Mouse (Mus musculus) A20 (cell line): ENCODE measurements at regions not wholly inside any gene's neighbourhood (a gene's known extent, or its start where the extent isn't known, plus 50 kb on each side); places are given as distances from the start of the nearest gene placed in this dataset.

Experiments
- DNase-seq: peaks from one replicate; pipeline ENCODE4 v3.0.0-alpha.2; 2011; ENCODE audit warnings: low read depth, low spot score

DNA sequence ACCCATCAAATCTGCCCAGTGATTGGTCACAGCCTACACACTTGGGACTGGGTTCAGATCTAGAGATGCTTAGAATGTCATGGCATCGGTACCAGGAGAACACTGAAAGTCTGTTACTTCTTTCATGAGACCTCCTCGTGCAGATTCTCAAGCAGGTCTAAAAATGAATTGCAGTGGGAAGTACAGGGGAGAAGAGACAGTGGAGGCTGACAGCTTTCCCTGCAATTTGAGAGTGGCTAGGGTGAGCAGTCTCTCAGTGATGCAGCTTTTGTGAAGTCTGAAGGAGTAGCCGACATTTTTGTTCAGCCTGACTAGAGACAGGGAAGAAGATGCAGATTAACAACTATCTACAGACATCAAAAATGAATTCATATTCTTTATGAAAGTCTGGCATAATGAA, 112.5 kb downstream of the Fam198b start:
- no peak for DNase-seq

DNA sequence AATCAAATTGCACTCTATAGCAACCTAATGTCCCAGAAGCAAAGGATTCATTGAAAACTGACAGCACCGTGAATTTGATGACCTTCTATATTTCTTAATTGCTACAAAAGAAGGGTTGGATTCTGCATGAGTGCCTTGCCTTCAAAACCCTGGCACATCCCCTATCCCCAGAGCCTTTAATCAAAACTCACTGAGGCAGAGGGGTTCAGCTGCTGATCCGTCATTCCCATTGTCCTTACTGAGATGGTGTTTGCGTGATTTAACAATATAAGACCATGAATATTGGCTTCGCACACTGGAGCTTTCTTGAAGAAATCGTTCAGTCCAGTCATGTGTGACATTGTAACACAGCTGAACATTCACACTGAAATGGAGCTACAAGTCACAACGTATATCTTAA, 118.0 kb downstream of the Fam198b start:
- no peak for DNase-seq

DNA sequence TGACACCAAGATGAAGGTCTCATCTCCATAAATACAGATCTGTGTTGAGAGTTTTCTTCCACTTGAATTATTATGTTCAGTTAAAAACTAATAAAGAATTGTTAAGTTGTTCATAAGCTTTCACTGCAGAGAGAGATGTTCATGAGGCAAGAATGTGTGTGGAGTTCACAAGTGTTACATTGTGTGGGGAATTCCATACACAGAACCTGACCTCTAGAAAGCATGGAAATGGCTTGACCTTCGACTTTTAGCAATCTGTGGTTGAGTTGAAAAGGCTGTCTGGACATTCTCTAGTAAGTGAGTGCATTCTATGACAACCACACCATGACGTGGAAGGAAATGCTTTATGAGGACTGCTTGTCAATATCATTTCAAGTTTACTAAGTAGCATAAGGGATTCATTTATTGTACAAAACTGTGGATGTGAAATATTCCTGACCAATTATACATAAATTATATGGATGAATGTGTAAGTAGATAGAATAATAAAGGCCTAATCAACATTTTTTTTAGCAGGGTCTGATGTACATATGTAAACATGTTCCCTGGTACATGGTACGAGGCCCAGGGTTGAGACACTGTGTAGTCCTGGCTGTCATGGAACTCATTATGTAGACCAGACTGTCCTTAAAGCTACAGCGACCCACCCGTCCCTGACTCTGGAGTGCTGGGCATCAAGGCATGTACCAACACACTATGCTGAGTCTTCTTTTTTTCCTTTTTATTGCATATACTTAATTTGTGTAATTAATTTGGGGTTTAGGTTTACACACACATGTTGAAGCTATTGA, 119.2 kb downstream of the Fam198b start:
- no peak for DNase-seq

DNA sequence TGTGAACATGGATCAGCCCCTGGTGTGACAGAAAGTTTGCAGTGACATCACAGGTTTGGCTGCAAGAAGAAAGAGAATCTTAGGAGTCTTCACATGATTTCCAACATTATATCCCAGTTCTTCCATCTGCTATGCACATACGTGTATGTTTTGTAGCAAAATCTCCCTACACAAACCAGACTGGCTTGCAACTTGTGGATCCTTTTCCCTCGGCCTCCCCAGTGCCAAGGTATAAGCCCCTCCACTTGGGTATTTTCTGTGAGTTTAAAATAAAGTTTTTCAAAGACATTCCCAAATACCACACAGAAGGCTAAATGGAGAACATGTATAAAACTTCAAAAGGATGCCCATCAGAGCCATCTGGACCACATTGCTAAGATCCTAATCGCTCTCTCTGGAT, 120.2 kb downstream of the Fam198b start:
- no peak for DNase-seq

DNA sequence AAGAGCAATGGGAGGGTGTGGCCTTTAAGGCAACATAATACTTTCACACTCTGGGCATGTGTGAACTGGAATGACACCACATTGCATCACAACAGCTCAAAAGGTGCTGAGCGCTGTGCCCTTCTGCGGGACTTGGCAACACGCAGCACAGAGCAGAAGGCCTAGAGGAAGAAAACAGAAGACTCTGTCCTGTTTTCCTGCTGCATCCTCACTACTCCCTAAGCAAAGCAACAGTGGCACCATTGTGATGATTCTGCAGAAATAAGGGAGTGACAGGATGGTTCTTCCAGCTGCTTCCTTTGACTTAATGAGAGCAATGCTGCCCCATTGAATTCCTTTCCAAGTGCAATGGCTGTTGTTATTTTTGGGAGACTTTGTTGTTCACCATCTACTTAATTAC, 120.6 kb downstream of the Fam198b start:
- DNase-seq: no peak

DNA sequence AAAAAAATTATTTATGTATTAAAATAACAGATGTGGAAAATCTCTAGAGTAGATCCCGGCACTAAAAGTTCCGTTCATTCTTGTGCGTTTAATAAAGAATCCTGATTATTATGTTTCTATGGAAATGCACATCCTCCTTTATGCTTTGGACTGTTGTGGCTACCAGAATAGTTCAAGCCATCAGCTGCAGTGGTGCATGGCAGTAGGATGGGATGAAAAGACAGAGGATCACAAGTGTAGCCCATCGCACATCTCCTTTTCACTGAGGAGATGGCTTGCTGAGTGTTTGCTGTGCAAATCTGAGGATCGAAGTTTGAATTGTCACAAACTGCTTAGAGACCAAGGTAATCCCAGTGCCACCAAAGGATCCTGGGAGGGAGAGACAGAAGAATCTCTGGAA, 121.0 kb downstream of the Fam198b start:
- no peak for DNase-seq

DNA sequence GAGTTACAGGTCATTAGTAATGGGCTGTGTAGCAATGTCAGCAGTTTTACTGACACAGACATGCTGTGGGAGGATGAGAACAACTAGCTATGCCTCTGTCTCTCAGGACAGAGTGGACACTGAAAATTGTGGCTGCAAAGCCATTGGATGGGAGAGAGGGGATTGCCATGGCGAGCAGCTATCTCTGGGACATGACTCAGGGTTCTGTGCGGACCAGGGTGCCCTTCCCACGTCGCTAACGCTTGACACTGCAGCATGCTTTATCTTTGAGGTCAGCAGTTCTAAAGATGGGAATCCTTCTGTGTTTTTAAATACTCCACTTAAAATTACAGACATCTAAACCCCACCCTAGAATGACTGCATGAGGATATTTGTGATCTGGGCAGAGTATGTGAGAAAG, 121.9 kb downstream of the Fam198b start:
- no peak for DNase-seq

DNA sequence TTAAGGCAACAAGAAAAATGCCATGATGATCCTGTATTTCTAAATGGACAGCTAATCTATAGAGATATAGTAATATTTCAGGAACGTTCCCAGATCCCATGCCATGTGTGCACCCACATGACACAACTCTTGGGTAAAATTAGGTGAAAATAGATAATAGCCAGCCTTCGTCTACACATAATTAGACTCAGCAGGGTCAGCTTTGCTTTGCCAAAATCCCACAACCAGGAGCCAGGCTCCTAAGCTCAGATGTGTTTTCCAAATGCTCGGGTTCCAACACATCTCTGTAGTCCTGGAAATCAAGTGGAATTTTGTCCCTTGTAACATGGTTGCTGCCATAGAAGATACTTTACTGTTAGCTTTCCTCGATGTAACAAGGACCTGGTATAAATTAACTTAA, 122.7 kb downstream of the Fam198b start:
- DNase-seq: no peak

DNA sequence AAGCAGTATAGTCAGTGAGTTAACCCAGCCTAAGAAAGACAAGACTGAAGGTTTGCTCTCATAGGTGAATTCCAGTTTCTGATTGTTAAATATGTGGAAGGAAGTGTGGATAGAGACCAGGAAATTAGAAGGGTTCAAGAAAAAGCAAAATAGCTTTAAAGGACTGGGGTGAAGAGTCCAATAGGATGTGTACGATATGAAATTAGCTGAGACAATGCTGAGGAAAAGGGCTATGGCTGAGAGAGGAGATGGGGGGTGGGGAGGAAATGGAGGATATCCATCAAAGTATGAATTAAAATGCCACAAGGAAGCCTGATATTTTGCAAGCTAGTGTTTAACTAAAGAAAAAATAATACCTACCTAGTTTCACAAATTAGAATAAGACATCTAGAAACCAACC, 124.9 kb downstream of the Fam198b start:
- DNase-seq: no peak

DNA sequence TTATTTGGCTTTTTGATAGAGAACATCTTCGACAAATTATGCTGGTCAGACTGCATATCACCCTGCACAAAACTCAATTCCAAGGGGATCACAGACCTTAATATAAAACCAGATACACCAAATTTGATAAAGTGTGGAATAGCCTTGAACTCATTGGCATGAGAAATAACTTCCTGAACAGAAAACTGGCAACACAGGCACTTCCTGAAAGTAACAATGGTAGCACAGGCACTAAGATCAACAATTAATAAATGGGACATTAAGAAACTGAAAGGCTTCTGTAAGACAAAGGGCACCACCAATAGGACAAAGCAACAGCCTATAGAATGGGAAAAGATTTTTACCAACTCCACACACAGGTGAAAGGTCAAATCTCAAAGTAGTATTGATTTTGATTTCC, 141.5 kb downstream of the Fam198b start:
- DNase-seq: no peak

DNA sequence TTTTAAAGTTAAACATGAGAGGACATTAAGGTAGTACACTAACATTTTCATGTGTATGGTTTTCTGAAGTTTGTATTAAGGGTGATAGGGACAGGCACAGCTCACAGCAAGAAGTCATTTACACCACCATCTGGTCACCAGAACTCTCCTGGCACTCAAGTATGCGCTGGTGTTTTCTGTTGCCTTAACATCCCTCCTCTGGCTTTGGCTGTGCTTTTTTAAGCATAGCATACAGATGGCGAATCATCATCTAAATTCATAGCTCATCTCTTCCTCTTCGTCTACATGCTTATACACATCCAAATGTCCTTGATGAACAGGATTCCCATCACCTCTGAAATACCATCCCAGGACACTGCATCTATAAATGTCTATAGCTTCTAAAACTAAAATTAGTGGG, 148.7 kb downstream of the Fam198b start:
- no peak for DNase-seq

DNA sequence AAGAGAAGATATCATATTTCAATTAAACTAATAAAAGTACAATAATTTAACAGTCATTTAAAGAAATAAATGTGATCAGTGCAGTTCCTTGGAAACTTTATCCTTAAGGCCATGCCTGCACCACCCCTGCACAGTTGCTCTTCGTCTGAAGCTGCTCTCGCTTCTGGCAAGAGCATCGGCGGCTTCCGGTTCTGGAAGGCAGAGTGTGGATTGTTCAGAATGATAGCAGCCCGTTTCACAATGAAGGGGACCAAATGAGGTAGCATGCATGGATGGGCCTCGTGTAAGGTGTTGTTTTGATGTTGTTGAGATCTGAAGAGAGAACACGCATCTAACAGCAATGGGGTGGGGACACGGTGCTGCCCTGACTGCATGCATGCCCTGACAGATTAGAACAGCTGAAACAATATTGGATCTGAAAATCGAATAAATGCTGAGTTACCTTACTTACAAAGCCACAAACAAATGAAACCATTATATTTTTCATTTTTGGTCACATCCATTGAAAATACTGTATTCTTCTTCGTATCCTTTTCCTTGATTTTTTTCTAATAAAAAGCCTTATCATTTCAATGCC, 154.3 kb downstream of the Fam198b start:
- no peak for DNase-seq

DNA sequence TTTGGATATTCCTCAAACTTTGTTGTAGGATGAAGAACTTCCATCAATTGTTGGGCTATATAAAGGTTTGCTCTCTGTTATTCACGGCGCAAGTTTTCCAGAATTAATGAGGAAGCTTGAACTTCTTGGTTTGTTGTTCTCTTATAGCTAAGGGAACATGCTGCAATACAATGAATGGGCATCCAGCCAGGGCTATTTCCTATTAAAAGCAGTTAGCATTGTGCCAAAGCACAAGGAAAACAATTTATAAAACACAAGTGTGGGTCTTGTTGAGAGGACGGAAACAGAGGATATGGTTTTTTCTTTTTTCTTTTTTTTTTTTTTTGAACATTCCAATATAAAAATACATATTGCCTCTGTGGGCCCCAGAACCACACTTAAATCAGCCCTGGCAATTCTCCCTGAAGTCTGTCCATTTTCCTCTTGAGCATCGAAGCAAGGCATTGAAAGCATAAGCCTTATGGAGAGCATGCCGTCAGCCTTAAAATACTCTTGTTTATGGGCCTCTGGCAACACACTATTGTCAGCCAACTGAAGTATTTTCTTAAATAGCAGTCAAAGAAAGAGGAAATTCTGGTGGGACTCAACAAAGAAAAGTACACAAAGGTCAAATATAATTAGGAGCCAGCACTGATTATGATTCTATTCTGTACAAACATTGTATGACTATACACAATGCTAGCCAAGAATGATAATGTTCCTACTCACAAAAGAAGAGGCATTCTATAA, 158.6 kb downstream of the Fam198b start:
- DNase-seq: no peak

DNA sequence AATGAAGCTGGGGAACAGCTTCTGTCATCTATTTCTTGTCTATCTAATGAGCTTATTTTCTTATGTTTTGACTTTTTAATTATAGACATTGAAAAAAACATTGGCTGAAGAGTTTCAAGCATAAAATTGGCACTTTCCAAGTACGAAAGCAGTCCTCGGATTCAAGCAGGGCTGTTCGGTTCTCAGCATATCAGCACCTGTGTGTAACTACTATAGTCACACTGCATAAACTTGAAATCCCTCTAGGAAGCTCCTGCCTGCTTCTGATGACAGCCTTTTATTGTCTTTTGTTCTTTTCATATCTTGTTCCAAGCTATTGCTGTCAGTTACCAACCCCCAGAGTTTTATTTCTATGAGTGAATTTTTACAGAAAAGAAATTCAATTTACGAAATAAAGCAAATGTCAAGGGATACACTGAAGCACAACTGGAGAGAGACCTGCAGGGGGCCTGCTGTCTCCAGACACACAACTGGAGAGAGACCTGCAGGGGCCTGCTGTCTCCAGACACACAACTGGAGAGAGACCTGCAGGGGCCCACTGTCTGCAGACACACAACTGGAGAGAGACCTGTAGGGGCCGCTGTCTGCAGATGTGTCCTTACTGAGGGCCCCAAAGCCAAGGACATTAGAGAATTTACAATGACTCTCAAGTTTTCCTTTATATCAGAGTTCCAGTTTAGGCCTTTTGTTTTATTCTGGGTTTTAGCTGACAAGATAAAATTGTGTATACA, 165.3 kb downstream of the Fam198b start:
- DNase-seq: peak; percentile 3

DNA sequence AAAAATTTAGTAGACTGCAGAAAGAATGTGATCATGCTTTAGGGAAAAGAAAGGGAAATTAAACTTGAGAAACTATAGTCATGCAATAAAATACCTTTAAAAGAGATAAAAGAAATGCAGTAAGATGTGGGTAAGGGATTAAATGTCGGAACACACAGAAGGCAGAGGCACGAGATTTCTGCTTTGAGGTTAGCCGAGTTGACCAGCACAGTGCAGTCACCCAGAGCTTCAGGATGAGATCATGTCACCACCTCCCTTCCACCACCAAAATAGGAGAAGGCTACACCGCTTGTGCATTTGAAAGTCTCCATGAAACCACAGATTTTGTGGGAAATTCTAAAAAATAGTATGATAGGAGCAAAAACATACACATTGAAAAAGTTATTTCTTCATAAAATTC, 166.6 kb downstream of the Fam198b start:
- no peak for DNase-seq

DNA sequence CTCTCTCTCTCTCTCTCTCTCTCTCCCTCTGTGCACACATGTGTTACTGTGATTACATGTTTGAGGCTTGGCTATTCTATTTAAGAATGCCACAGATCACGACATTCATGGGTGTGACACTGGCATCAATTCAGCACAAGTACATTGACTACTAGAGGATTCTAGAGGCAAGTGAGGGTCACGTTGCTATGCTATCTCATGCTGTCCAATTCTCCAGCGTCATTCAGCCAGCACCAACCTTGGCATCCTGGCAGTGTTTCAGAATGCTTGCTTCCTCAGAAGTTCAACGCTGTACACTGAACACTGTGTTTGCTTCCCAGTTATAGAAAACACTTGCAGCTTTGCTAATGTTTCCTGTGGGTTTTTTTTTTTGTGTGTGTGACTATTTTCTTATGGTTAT, 167.6 kb downstream of the Fam198b start:
- no peak for DNase-seq

DNA sequence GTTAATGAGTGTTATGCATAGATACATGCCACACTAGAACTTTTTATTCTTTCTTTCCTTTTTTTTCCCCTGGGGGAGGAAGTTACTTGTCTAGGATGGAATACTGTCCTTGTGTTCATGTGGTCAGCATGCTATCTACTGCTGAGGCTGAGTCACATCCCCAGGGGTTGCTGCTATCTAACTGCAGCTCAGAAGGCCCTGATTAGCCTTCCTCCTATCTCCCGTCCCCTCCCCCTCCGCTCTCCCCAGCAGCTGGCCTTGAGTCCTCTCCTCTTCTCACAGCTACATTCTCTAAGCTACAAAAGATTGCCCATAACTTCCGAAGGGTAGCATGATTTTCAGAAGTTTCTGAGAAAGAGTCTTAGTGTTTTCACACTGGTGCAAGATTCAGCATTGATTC, 168.5 kb downstream of the Fam198b start:
- DNase-seq: no peak

DNA sequence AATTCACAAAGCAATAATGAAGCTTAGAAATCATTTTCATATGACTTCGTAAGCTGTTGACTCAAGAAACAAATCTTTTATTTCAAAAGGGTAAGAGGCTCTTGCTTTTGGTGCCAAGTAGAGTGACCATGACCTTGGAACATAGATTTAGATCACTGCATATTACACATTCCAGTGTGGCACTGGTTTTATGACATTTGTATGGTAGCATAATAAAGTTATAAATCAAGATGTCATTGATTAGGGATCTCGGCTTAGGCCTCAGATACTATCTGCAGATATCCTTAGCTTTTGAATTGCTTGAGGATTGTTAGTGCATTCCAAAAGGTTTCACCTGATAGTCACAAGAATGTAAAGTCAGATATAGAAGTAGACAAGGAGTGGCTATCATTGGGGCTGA, 169.1 kb downstream of the Fam198b start:
- DNase-seq: no peak

DNA sequence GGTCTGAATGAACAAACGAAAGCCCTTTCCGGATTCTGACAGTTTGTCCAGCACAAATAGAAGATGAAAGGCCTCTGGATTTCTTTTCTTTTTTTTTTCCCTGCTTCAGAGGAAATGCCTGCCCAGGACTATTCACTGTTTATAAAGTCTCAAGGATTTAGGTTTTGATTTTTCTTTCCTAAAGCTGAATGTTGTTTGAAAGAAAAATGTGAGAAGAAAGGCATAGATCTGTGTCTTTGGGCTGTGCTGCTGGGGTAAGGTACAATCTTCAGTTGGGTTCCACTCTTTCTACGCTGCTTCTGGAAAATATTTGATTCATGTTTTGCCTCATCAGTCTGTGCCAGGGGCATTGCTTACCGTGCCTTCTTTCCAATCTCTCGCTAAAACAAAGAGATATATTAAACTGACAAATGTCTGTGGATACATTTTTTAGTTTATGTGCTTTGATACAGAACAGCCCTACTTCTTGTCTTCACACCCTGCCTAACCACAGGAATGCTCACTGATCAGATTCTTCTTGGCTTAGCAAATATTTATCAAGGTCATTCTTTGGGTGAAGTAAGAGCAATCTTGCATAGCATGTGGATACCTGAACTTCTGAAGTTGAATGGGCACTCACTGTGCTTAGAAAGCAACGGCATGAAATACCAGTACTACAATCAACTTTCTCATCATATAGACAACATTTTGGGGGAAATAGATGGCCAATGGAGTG, 172.5 kb downstream of the Fam198b start:
- no peak for DNase-seq

DNA sequence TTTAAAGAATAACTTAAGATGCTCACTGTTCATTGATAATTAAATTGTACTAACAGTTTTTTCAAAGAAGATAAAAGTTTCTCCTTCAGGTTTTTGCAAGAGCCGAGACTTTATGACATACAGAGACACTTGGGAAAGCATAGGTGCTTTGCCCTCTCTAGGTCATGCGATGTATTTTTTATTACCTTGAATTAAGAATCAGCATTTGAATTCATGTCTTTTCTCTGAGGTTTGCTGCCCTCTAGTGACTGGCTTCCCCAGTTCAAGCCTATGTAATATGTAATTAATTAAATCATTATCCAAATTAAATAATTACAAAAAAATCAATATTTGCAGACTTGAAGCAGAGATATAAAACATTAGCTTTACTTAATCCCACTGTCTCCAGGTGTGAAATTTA, 174.4 kb downstream of the Fam198b start:
- peak; percentile 44 for DNase-seq

DNA sequence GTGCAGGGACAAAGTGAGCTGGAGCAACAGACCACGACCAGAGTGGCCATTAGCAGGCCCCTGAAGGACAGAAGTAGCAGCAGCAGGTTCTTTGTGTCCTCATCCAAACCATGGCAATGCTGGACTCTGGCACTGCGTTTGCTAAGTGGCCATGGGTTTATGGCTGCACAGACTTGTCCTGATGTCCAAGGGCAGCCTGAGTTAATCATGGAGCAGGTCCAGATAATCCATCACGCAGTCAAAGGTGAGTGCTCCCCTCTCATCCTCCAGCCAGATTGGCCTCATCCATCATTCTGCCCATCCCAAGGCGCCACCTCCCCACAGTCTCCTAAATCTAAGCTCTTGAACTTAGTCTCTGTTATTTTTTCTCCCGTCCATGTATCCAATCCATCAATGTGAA, 186.4 kb downstream of the Fam198b start:
- no peak for DNase-seq
